Mouse (Mus musculus) kidney, adult 18-20 months (tissue): ENCODE measurements around the gene Zfp871.
"Not testable (repeated sequence)": the region's sequence is repeated elsewhere in the genome, so short reads cannot be mapped to it uniquely, and the experiment has no call there.

Experiments
- DNase-seq: peaks from one replicate; pipeline ENCODE4 v3.0.0; 2021

The Zfp871 gene

GRCm38 (mm10) chr17:32729029-32729428 is 59.1 kb downstream of the Zfp871 start:
- DNase-seq: no peak

- not testable (repeated sequence) for DNase-seq
These were observed 61.7 kb downstream of the Zfp871 start for GRCm38 (mm10) chr17:32726360-32726759.

- peak; percentile 8 for DNase-seq
These were observed 65.3 kb downstream of the Zfp871 start for GRCm38 (mm10) chr17:32722771-32723170.

GRCm38 (mm10) chr17:32722151-32722550 is 65.9 kb downstream of the Zfp871 start:
- peak; percentile 11 for DNase-seq
